Mouse (Mus musculus) left cerebral cortex, postnatal 14 days (tissue): ENCODE results near the gene Tmigd3. TPM values are rescaled to one million over a fixed set of nuclear protein-coding genes. Genes with fewer than 3 reads are reported as not detected.
A peak's percentile ranks its signal among the peaks of the same experiment; 100 is the strongest.
"Not testable (repeated sequence)": the region's sequence is repeated elsewhere in the genome, so short reads cannot be mapped to it uniquely, and the experiment has no call there.

Experiments
- DNase-seq, 2 experiments: peaks; one replicate each; pipeline ENCODE4 v3.0.0; 2021 to 2022; ENCODE audit warnings: low spot score in 2 of 2, mixed read lengths in 1 of 2
- intact Hi-C: fragments of 180-260 bp; cut with DNase I; formaldehyde crosslinking; loops from one replicate; pipeline ENCODE4 v1.15.1; 2025
- total RNA-seq, 2 experiments: library from RNA; stranded (reverse); gene quantifications; 2 replicates each; pipeline ENCODE4 v1.2.3; 2021

Gene Tmigd3
- total RNA-seq, 2 experiments from 2014 or later = 0.35 TPM; not detected in 1

DNA sequence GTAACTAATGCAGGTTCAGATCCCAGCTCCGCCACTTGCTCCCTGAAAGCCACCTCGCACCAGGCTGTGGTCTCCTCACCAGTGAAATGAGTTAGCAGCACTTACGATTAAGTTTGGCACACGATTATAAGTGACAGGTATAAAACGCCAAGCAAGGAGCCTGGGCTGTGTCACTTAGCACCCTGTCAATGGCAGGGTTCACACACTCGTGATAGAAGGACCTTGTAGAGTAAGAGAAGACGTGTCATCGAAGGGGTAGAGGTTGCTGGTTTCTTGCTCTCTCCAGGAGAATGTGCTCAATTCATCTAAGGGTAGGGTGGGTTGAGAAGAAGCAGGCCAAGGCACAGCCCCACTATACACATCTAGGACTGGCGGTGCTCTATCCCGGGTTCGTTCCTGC is 28.2 kb downstream of the Tmigd3 start:
- DNase-seq = no peak
- intact Hi-C loops = loop anchor here (5.0 to 10.0 kb wide), 3 partner anchors 94 to 212 kb away; partner anchors contain the start of genes Ddx20 and Rap1a

DNA sequence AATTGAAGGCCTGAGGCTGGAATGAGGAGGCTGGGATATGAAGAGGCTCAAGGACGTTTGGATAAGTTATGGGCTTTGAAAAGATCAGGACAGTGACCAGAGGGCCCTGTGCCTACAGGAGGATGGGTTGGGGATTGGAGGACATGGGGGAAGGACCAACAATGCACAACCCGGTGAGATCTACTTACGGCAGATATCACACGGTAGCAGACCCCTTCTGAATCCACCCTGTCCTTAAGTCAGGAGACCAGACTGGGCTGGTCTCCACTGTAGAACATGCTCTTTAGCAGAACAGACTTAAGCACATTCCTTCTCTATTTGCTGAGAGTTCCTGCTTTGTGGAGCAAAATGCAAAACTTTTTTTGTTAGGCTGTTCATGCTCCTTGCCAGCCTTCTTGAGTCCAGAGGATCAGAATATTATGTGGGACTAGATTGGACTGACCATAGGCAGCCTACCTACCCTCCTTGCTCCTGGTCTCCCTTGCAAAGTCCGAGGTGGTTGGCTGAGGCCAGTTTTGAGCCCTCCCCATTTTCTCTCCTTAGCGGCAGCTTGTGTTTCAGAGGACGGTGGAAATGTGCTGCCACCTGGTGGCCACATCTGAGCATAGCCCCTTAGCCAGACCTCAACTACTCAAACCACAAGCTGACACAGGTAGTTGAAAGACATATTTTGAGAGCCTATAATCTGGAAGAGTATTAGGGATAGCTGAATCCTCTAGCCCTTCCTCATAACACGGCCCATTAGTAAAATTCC is 28.9 kb downstream of the Tmigd3 start:
- peak; percentile 84 to 86 for DNase-seq
- intact Hi-C loops = loop anchor here (5.0 to 10.0 kb wide), 4 partner anchors 95 to 227 kb away; partner anchors contain the start of genes Ddx20 and Rap1a

DNA sequence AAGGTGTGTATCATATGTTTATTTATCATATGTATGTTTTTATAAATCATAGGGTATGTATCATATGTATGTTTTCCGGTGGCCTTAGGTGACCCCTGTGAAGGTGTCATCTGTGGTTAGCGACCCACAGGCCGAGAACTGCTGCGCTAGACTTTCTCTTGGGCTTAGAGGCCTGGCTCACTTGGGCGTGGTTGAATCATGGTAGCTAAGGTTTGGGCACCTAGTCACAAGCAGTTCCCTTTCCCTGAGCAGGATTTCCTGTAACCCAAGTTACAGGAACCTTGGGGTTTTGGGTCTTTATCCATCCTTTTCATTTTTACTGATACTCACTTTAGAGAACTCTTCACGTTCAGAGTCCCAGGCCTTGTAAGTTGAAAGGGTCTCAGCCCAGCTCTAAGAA is 29.6 kb downstream of the Tmigd3 start:
- intact Hi-C loops = loop anchor here (5.0 kb wide), 1 partner anchor 228 kb away; no protein-coding TSS in a partner anchor
- DNase-seq = no peak

DNA sequence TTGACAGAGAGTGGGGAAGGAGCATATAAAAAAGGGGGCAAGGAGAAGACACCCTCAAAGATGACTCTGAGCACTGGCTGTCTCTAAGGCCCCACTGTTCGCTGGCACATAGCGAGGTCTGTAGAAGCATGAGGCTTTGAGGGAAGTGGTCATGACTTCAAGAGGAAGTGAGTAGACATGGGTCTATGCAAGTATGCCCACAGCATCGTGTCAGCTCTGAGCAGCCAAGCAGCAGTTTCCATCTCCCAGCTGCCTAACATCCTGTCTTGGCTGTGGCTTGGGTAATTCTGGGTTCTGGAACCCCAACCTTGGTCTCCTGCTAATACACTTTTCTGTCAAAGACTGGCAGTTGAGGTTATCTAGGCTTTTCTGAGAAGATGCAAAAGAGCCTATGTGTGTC is 30.0 kb downstream of the Tmigd3 start:
- DNase-seq = no peak
- intact Hi-C loops = loop anchor here (5.0 kb wide), 1 partner anchor 228 kb away; no protein-coding TSS in a partner anchor

DNA sequence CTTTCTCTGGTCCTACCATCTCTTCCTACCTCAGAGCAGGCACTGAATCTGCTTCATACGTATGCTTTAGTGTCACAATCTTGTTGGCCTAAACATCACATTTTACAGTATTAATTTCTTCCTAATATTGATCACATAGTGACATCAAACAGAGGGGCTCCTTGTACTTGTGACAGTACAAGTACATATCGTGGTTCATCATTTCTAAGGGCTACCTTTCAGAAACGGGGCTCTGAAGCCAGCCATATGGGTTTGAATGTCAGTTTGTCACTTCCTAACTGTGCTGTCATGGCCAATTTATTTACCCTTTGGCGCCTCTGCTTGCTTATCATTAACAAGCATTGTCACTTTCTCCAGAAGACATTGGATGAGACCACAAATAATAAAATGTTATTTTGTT is 30.8 kb downstream of the Tmigd3 start:
- no peak for DNase-seq
- intact Hi-C loops = loop anchor here (5.0 kb wide), 1 partner anchor 229 kb away; no protein-coding TSS in a partner anchor

DNA sequence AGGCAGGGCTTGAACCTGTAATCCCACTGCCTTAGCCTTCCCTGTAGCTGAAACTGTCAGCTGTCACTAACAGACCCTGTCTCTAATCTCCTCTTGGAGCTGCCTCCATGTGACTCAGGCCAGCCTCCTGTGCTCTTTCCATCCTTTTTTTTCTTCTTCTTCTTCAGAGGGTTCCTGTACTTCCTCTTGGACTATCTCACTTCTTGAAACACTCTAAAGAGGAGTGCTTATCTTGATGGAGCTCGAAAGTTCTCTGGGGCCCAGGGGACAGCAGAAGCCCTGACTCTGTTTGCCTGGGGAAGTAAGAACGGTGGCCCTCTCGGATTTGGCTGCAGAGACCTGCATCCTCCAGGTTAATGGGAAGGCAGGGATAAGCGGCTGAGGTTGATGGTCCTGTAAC is 33.5 kb downstream of the Tmigd3 start:
- intact Hi-C loops = loop anchor here (5.0 kb wide), 1 partner anchor 232 kb away; no protein-coding TSS in a partner anchor
- DNase-seq = no peak

DNA sequence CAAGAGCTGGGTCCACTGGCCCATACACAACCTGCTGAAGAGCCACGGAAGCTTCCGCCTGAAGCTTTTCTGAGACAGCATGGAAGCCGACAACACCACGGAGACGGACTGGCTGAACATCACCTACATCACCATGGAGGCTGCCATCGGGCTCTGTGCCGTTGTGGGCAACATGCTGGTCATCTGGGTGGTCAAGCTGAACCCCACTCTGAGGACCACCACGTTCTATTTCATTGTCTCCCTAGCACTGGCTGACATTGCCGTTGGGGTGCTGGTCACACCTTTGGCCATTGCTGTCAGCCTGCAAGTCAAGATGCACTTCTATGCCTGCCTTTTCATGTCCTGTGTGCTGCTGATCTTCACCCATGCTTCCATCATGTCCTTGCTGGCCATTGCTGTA is 34.0 kb downstream of the Tmigd3 start:
- no peak for DNase-seq
- intact Hi-C loops = loop anchor here (5.0 kb wide), 1 partner anchor 232 kb away; no protein-coding TSS in a partner anchor

DNA sequence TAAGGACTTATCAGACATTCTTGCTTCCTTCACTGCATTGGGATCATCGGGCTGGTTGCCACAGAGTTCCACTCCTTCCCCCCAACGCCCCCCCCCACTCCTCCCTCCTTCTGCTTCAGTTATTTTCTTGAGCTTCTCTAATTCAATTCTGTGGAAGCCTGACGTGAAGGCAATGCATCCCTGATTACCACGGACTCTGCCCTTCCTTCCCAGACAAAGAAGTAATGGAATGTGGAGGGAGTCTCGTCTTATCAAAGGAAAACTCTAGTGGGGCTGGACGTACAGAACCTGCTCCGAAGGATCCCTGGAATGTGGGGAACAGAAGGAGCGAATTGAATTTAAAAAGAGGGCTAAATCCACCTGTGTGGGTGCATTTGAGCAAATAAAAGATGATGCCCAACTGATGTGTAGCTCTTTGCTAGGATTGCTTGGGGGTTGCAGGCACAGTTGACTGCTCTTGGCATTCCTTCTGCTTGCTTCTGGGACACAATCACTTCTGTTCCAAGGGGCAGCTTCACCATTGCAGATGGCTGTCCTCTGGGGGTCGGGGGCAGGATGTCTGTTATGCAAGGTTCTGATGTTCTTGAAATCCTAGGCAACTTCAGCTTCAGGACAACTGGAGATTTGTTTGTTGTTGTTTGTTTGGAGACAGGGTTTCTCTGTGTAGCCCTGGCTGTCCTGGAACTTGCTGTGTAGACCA is 37.4 kb downstream of the Tmigd3 start:
- intact Hi-C loops = no loop called here
- DNase-seq = no peak

DNA sequence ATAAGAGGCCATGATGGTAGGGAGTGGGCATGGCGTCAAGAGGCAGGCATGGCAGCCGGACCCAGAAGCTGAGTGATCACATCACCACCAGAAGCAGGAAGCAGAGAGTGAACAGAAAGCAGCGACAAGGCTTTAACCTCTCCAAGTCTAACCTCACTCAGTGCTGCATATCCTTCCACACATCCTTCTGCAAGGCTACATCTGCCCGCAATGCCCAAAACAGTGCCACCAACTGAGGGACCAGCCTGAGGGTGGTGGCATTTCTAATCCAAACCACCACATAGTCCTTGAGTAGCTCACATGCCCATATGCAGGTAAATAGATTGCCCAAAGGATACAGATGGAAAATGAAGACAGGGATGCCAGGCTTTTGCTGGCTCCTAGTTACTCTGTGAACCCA is 38.3 kb downstream of the Tmigd3 start:
- intact Hi-C loops = no loop called here
- DNase-seq = no peak

DNA sequence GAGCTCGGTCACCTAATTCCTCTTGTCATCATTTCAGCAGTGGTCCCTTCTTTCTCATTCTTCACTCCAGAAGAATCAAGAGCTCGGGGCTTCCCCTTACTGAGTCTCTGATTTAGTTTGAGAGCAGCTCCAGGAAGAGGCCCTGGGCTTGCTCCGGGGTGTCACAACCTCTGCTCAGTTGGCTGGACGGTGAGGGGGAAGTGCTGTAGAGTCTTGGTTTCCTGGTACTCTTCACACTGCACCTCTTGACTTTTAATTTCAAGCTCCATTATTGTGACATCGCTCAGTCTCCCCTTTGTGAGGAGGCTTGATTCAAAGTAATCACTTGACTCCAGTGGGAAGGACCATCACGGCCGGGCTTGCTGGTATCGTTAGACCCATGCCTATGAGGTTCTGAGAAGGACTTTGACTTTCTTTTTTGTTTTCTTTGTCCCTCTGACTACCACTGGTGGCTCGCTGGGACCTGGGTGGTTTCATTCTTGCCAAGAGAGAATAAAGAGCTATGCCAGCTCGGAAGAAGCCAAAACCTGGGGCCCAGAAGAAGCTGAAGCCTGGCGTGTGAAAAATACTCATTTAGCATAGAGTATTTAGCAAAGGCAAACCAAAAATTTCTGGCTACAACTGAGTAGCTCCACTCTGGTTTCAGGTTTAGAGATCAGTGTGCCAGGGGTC is 40.0 kb downstream of the Tmigd3 start:
- DNase-seq = no peak
- intact Hi-C loops = no loop called here

DNA sequence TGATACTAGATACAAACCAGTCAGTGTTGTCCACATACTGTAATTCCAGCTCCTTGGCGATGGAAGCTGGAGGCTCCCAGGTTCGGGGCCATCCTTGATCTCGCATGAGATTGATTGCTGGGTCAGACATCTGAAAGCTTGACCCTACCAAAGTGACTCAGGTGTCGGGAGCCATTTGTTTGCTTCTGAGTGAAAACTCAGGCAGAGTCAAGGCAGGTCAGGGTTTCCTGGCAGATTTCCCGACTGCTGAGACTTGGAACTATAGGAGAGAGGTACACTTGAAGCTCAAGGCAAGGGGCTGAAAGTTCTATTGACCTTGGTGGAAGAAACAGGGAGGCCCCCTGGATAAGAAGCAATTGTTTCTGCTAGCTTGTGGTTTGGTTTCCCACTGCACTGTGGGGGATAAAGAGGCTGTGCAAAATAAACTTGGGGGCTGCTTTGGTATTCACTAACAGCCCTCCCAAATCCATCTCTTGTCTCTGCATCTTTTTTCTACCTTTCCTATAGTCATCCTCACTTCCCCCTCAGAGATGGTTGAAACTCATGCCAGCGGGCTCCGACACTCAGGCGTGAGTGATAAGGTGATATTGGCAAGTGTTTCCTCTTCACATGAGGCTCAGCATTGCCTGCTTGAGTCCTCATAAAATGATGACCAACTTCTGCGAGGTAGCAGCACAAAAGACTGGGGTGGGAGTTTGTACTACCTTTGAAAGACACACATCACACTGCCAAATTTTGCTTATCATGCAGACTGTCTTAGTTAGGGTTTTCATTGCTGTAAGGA is 41.6 kb downstream of the Tmigd3 start:
- DNase-seq = no peak
- intact Hi-C loops = no loop called here

DNA sequence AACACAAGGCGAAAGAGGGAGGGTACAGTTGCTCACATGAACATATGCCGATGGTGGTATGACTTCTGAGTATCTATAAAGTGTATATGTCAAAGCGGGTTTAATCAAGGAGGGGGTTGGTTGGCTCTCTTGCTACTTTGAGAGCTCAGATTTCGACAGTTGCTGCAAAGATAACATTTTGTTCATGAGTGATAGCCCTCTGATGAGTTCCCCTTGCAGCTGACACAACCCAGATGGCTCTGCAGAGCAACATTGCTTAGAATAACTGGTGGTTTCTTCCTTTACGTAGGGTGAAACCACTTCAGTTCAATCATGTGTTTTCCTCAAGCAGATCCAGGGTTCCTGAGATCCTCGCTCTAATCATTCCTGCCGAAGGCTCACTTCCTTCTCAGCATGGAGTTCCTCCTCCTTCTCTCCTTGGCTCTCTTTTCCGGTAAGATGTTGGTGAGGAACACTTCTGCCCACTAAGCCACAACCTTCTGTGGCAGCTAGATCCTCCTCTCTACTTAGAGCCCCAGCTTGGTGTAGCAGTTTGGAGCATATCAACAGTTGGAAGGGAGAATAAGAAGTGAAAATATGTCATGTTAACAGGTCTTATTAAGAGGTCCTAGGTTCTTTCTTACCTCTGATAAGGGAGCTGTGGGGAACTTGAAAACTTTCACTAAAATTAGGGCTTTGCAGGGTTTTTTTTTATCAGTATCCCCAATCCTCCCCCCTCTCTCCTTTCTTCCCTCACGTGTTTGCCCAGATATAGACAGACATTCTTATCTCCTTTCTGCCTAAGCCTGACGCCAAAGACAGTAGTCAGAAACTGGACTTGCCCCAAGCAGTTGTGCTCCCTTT is 43.4 kb downstream of the Tmigd3 start:
- intact Hi-C loops = no loop called here
- DNase-seq = no peak

DNA sequence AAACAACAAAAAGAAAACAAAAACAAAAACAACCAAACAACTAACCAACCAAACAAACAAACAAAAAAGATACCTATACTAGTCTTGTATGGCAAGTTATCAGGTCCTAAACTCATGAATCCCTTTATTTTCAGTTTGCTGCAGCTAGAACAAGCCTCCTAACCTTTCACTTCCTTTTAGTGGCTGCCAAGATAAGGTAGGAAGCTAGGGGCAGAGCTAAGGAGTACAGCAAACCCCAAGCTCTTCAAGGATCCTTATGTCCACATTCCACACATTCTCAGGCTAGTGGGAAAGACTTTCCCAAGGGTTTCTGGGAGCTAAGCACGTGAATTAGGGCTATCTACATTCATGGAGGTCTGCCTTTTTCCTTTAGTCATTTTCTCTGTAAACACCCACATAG is 44.6 kb downstream of the Tmigd3 start:
- intact Hi-C loops = no loop called here

DNA sequence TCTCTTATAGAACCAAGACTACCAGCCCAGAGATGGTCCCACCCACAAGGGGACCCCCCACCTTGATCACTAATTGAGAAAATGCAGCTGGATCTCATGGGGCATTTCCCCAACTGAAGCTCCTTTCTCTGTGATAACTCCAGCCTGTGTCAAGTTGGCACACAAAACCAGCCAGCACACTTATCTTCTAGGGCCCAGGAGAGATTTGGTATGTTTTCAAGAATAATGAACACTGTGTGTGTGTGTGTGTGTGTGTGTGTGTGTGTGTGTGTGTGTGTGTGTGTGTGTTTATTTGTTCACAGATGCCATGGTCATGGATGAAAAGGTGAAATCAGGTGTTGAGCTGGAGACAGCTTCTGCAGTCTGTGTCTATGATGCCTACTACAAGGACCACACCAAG is 45.8 kb downstream of the Tmigd3 start:
- intact Hi-C loops, DNase-seq: not testable (repeated sequence)

More for the DNA sequence above, 44.6 kb downstream of the Tmigd3 start:
- DNase-seq = no peak

DNA sequence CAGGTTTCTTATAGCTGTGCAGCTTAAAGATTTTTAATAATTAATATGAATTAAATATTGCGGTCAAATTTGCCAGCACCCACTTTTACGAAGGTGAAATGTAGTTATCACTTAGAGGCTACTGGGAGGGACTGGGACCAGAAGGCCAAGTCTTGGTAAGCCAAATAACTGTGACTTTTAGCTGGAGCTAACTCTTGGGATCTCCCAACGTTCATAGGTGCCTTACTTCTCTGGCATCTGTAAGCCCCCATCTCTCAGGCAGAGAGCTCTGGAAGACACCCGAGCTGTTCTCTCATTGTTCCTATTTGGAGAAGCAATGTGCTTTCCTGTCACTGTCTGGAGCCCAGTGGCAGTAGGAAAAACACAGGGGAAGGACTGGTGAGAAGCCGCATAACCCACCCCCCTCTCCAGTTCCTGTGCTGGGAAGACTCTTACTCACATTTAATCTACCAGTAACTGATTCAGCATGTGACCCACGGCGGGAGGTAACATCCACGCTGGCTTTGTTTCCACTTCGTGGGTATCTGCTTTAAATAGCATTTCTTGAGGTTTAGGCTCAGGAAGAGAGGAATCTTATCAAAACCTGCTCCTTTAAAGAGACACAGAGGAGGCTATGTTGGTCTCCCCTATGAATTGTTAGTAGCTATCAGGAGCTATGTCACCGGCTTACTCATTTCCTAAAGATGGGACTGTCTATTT is 47.1 kb downstream of the Tmigd3 start:
- intact Hi-C loops = no loop called here

DNA sequence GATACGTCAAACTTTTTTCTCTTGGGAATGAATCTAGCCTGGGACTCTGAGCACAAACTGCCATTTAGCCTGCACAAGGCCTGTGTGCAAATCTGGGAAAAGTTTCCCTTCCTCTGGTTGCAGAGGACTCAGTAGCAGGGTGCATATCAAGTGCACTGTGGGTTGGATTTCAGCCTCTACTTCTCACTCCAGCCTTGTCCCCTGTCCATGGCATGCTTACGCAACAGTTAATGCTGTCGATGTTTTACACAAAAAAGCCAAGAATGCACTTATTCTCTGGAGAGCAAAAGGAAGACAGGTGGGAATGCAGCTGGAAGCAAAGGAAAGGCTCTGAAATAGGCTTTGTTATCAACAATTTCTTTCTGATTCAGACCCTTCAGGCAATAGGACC is 47.6 kb downstream of the Tmigd3 start:
- intact Hi-C loops = no loop called here
- DNase-seq = no peak

More for the DNA sequence above, 47.1 kb downstream of the Tmigd3 start:
- DNase-seq = no peak

DNA sequence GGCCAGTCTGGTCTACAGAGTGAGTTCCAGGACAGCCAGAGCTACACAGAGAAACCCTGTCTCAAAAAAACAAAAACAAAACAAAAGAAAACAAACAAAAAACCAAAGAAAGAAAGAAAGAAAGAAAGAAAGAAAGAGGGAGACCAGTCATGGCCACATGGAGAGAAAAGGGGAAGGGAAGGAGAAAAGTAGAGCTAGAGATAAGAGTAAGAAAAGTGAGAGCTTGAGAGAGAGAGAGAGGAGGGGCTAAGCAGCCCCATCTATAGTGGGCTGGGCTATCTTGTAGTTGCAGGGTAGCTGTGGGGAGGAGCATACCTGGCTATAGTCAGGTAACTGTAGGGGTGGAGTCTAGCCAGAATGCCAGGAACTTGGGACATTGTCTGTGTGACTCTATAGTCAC is 50.0 kb downstream of the Tmigd3 start:
- DNase-seq, intact Hi-C loops: not testable (repeated sequence)

DNA sequence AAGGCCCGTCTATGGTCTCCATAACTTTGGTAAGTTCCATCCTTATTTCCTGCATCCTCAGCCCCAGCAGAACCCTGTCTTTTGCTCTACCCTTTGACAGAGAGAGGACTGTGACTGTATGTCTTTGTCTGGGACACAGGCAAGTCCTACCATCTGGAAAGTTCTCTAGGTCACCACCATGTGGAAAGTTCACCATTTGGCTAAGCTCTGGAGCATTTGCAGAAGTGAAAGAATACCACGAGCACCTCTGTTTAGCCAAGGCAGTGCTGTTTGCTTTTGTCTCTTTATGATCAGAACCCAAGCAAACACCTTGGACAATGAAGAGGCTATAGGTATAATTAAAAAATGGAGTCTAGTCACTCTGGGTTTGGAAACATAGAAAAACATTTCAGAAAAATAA is 51.3 kb downstream of the Tmigd3 start:
- no peak for DNase-seq
- intact Hi-C loops = no loop called here
